In genomic region chr15:102072963-102073558, GRCm38 (mm10) we compare ENCODE assay signal across 8 mouse cellular contexts. TPM values are rescaled to one million over a fixed set of nuclear protein-coding genes. Genes with fewer than 3 reads are reported as not detected.
A peak's percentile ranks its signal among the peaks of the same experiment; 100 is the strongest.
DNase-seq lines count a peak whose midpoint lies in the region; ATAC-seq and TF ChIP-seq lines count a peak whose summit lies in the region.

No protein-coding gene starts in this region.

- H3K4me3 ChIP-seq in heart, embryonic 14.5 days (ENCODE audit: control insufficient read depth in 1 of 2, insufficient read depth in 1 of 2, low read depth in 1 of 2, low read length in 2 of 2): peak overlapping the region; percentile 21 to 97; a peak in 3 of 4 replicates
- H3K4me3 ChIP-seq in G1E (ENCODE audit: low read depth, low read length): peak overlapping the region; percentile 97
- H3K4me3 ChIP-seq in forebrain, embryonic 16.5 days (replicated peaks; ENCODE audit: low read length): peak overlapping the region; percentile 89
- H3K4me3 ChIP-seq in liver, postnatal 0 days (ENCODE audit: low read depth, low read length): peak overlapping the region; percentile 98

- H3K27ac ChIP-seq in heart, embryonic 14.5 days (replicated peaks in 1 of 2; ENCODE audit: control insufficient read depth in 1 of 2, insufficient read depth in 1 of 2, low read depth in 2 of 2, low read length in 2 of 2): peak overlapping the region in 1 of 2 experiments; percentile 96; a peak in 1 of 4 replicates
- peak overlapping the region; percentile 53 for H3K27ac ChIP-seq in forebrain, embryonic 16.5 days (ENCODE audit: low read length)
- H3K27ac ChIP-seq in liver, postnatal 0 days (ENCODE audit: low read depth): peak overlapping the region; percentile 3; the same call in 1 of the 2 replicates

- WGBS in heart, embryonic 14.5 days: 14% methylated on average over 6 of the region's 6 CpGs
- WGBS in forebrain, embryonic 16.5 days: 15% methylated on average over 6 of the region's 6 CpGs
- WGBS in liver, postnatal 0 days (ENCODE audit: insufficient replicate concordance): 13% methylated on average over 6 of the region's 6 CpGs

- peak overlapping the region; percentile 66 for H3K4me2 ChIP-seq in heart, embryonic 14.5 days (ENCODE audit: low read length)
- H3K4me2 ChIP-seq in forebrain, embryonic 16.5 days (ENCODE audit: low read length): peak overlapping the region; percentile 63
- H3K4me2 ChIP-seq in liver, postnatal 0 days (ENCODE audit: low read depth, low read length): peak overlapping the region; percentile 89

- H3K4me1 ChIP-seq in heart, embryonic 14.5 days (ENCODE audit: control insufficient read depth in 2 of 2, insufficient read depth in 2 of 2, low read length in 2 of 2): peaks cover 3 to 22% of the 10 kb centered on the region in 2 experiments; a peak in 3 of 4 replicates
- peaks cover 32% of the 10 kb centered on the region for H3K4me1 ChIP-seq in G1E (ENCODE audit: insufficient read depth, low read depth, low read length)
- H3K4me1 ChIP-seq in forebrain, embryonic 16.5 days (replicated peaks; ENCODE audit: control insufficient read depth, insufficient read depth, low read length): peaks cover 20% of the 10 kb centered on the region
- H3K4me1 ChIP-seq in liver, postnatal 0 days (ENCODE audit: insufficient read depth): peaks cover 15% of the 10 kb centered on the region

- TF ChIP-seq CTCF in G1E (IDR thresholded peaks at IDR 0.05; ENCODE audit: low read depth, low read length): no peak
- TF ChIP-seq CTCF in liver, postnatal 0 days (IDR thresholded peaks at IDR 0.05; ENCODE audit: low read depth): no peak

- no peak for DNase-seq in heart, adult 18-20 months
- no peak for DNase-seq in G1E (ENCODE audit: low spot score)
- DNase-seq in liver, postnatal 0 days: no peak
- DNase-seq in adrenal gland, adult 2 months: no peak
- DNase-seq in layer of hippocampus, postnatal 25 days (ENCODE audit: extremely low spot score in 1 of 2, low spot score in 1 of 2): no peak
- no peak for DNase-seq in T-cell, adult 2 months (ENCODE audit: low spot score)

- ATAC-seq in heart, embryonic 14.5 days (ENCODE audit: insufficient number of reproducible peaks, insufficient read depth, low FRiP score, low read depth): no peak
- ATAC-seq in G1E (ENCODE audit: extremely low read depth, insufficient number of reproducible peaks, low FRiP score, poor library complexity, severe bottlenecking): no peak
- peak; percentile 9 for ATAC-seq in forebrain, embryonic 16.5 days
- 0 out of 2 replicates have a peak, but pooled peaks have one; percentile 0 for ATAC-seq in liver, postnatal 0 days

- 0 out of 2 replicates have a peak, but pooled peaks cover under 1% of the 10 kb centered on the region for H3K27me3 ChIP-seq in heart, embryonic 14.5 days (ENCODE audit: control insufficient read depth, insufficient read depth, low read length)
- peaks cover 16% of the 10 kb centered on the region for H3K27me3 ChIP-seq in G1E (ENCODE audit: insufficient read depth, low read length)
- peaks cover 6% of the 10 kb centered on the region; the same call in 1 of the 2 replicates for H3K27me3 ChIP-seq in forebrain, embryonic 16.5 days (replicated peaks; ENCODE audit: control insufficient read depth, insufficient read depth, low read length)
- H3K27me3 ChIP-seq in liver, postnatal 0 days (ENCODE audit: insufficient read depth, low read length): no peaks in the 10 kb centered on the region

- peak overlapping the region; percentile 58 for H3K9ac ChIP-seq in heart, embryonic 14.5 days (ENCODE audit: low read length)
- peak overlapping the region; percentile 95 for H3K9ac ChIP-seq in forebrain, embryonic 16.5 days (replicated peaks; ENCODE audit: low read depth, low read length)
- H3K9ac ChIP-seq in liver, postnatal 0 days (replicated peaks): no peak overlapping the region; the same call in 1 of the 2 replicates

- H3K36me3 ChIP-seq in heart, embryonic 14.5 days (ENCODE audit: control insufficient read depth, insufficient read depth, low read length): peaks cover 4% of the 10 kb centered on the region; the same call in 1 of the 2 replicates
- peaks cover 18% of the 10 kb centered on the region for H3K36me3 ChIP-seq in G1E (replicated peaks)
- no peaks in the 10 kb centered on the region for H3K36me3 ChIP-seq in forebrain, embryonic 16.5 days (ENCODE audit: control insufficient read depth, insufficient read depth)
- H3K36me3 ChIP-seq in liver, postnatal 0 days (replicated peaks; ENCODE audit: insufficient read depth, low read length): no peaks in the 10 kb centered on the region

- no peak for TF ChIP-seq EP300 in liver, postnatal 0 days (IDR thresholded peaks at IDR 0.05; ENCODE audit: low read depth)

- H3K9me3 ChIP-seq in heart, embryonic 14.5 days (ENCODE audit: control insufficient read depth, low read length): no peaks in the 10 kb centered on the region
- no peaks in the 10 kb centered on the region for H3K9me3 ChIP-seq in G1E (replicated peaks)
- no peaks in the 10 kb centered on the region for H3K9me3 ChIP-seq in forebrain, embryonic 16.5 days (ENCODE audit: control insufficient read depth, low read length)
- no peaks in the 10 kb centered on the region for H3K9me3 ChIP-seq in liver, postnatal 0 days (ENCODE audit: low read length)

RNA-seq across cellular contexts. Expression of gene Eif4b, which starts 0.5 kb away (rescaled TPM):
- 70.8 and 78.0 TPM in 2 replicates for polyA plus RNA-seq in heart, embryonic 14.5 days (2014; fragmentation: Nextera tagmentation; extraction: Ambion mirVana)
- total RNA-seq in heart, adult 18-20 months (2021): 100 to 1,000 TPM; 151 to 167 TPM
- total RNA-seq in G1E (2014; fragmentation: Nextera tagmentation): 196 and 223 TPM in 2 replicates
- total RNA-seq in G1E (2017): 409 and 435 TPM in 2 replicates
- 353 and 439 TPM in 2 replicates for polyA plus RNA-seq in G1E (2012)
- polyA plus RNA-seq in forebrain, embryonic 16.5 days (2015; fragmentation: Nextera tagmentation; extraction: Ambion mirVana): 109 and 117 TPM in 2 replicates
- polyA plus RNA-seq in liver, postnatal 0 days (2015; fragmentation: Nextera tagmentation; extraction: Ambion mirVana): 30.9 and 32.2 TPM in 2 replicates
- total RNA-seq in adrenal gland, adult 2 months (2021): 100 to 1,000 TPM; 230 to 238 TPM
- 28.8 and 43.7 TPM in 2 replicates for polyA plus RNA-seq in adrenal gland, adult 2 months (2012; rRNA removed)
- 100 to 1,000 TPM; 182 to 188 TPM for total RNA-seq in layer of hippocampus, postnatal 25 days (2021)

RNA-seq across cellular contexts. Expression of gene Tns2, which starts 27.2 kb away (rescaled TPM):
- 27.2 and 30.1 TPM in 2 replicates for polyA plus RNA-seq in heart, embryonic 14.5 days (2014; fragmentation: Nextera tagmentation; extraction: Ambion mirVana)
- total RNA-seq in heart, adult 18-20 months (2021): 100 to 1,000 TPM; 109 to 123 TPM
- total RNA-seq in G1E (2014; fragmentation: Nextera tagmentation): 3.8 TPM in 1 of 2 replicates, not detected in the other
- total RNA-seq in G1E (2017): 0.41 and 2.3 TPM in 2 replicates
- polyA plus RNA-seq in G1E (2012): 0.55 and 0.63 TPM in 2 replicates
- 6.9 and 7.7 TPM in 2 replicates for polyA plus RNA-seq in forebrain, embryonic 16.5 days (2015; fragmentation: Nextera tagmentation; extraction: Ambion mirVana)
- polyA plus RNA-seq in liver, postnatal 0 days (2015; fragmentation: Nextera tagmentation; extraction: Ambion mirVana): 9.2 TPM in 2 replicates
- 10 to 100 TPM; 75.2 to 91.8 TPM for total RNA-seq in adrenal gland, adult 2 months (2021)
- 101 and 107 TPM in 2 replicates for polyA plus RNA-seq in adrenal gland, adult 2 months (2012; rRNA removed)
- 10 to 100 TPM; 13.3 to 15.0 TPM for total RNA-seq in layer of hippocampus, postnatal 25 days (2021)

RNA-seq across cellular contexts. Expression of gene Krt18, which starts 45.1 kb away (rescaled TPM):
- polyA plus RNA-seq in heart, embryonic 14.5 days (2014; fragmentation: Nextera tagmentation; extraction: Ambion mirVana): 15.4 and 20.6 TPM in 2 replicates
- 1 to 10 TPM; 2.8 to 3.7 TPM for total RNA-seq in heart, adult 18-20 months (2021)
- not detected in 2 replicates for total RNA-seq in G1E (2014; fragmentation: Nextera tagmentation)
- not detected in 2 replicates for total RNA-seq in G1E (2017)
- 0.04 TPM in 1 of 2 replicates, not detected in the other for polyA plus RNA-seq in G1E (2012)
- 4.4 TPM in 2 replicates for polyA plus RNA-seq in forebrain, embryonic 16.5 days (2015; fragmentation: Nextera tagmentation; extraction: Ambion mirVana)
- 234 and 261 TPM in 2 replicates for polyA plus RNA-seq in liver, postnatal 0 days (2015; fragmentation: Nextera tagmentation; extraction: Ambion mirVana)
- total RNA-seq in adrenal gland, adult 2 months (2021): 1 to 10 TPM; 1.6 to 2.5 TPM
- 0.61 and 1.1 TPM in 2 replicates for polyA plus RNA-seq in adrenal gland, adult 2 months (2012; rRNA removed)
- under 1 TPM; 0.17 to 0.26 TPM for total RNA-seq in layer of hippocampus, postnatal 25 days (2021)

Comparison
In these comparisons a context has a peak if more than half of its experiments do, and no peak if none do; other contexts are left out.
1. ATAC-seq: peak in forebrain, embryonic 16.5 days (single experiment) and liver, postnatal 0 days (single experiment); none in heart, embryonic 14.5 days (single experiment) and G1E (single experiment).
2. RNA of gene Krt18, which starts 45.1 kb away (polyA plus RNA-seq): 234 to 261 TPM in liver, postnatal 0 days; 15.4 to 20.6 TPM in heart, embryonic 14.5 days, 4.4 TPM in forebrain, embryonic 16.5 days, 0.61 to 1.1 TPM in adrenal gland, adult 2 months and 0.04 TPM in G1E; every median in the first group is over 10 times any median in the second.
3. Peak in every context shown above with its lines, with median percentiles within 50 percentile points of each other: H3K4me2 ChIP-seq and H3K4me3 ChIP-seq.